Mouse (Mus musculus): Measurements from ENCODE around the gene Olfr685.

The Olfr685 gene

DNA sequence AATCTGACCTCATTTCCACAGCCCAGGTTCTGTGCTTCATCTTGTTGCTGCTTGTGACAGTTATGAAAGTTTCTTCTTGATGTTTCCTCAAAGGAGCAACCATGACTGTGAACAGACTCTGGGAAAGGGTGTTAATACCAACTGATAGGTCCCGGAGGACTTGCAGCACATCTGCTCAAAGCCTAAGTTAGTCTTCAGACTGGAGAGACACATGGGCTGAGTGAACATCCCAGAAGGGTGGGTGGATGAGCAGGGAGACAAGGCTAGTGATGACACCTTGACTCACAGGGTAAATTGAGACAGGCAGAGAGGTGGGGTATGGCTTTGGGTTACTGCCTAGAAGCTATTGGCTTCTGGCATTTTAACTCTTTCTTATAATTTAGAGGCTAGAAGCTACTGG lies at the start of gene Olfr685:
Gene Olfr685, minus strand, starts transcription at position 101 of the 400 bp plus-strand sequence.
- DNase-seq = no peak

DNA sequence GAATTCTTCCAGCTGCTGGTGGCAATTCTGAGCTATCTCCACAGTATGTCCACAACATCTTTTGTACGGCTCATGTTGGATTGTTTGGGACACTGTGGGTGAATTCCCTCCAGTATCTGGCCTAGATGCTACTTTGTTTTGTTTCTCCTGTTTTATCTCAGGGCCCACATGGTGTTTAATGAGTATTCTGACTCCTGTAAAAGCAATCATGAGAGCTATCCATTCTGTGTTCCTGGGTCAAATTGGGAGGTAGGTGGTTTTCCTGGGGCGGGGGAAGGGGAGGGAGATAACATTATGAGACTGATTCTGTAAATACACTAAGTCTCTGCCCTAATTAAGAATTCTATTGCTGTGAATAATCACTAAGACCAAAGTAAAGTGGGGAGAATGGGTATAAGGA lies 43.6 kb upstream of the Olfr685 start:
- DNase-seq = no peak

DNA sequence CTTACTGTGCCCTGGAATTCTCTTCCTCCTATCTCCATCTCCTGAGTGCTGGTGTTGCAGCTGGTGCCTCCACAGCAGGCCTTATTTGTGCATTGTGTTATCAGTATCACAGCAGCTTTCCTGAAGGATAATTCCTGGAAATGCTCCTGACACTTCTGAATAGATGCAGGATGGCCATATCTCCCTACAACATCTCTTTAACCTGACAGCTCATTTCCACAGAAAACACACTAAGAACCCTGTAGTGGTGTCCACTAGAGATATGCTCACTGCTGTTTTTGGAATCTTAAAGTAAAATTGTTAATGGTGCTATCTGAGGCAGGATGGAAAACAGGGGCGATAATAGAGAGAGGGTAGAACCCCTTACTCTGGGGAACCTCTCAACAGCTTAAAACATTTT lies 42.3 kb upstream of the Olfr685 start:
- DNase-seq = no peak

DNA sequence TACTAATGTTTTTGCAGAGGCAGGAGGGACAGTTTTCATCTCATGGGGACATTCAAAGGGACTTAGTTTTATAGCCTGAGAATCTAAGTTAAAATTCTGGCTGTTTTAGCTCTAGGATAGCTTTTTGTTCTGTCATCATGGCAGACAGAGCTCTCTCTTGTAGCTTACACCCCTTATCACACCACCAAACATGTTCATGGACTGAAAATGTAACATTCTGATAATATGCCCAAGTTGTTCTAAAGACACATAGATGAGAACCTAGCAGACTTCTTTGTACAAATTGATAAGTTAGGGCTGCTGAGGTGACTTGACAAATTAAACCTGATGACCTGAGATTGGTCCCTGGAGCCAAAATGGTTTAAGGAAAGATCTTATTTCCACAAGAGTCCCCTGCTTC lies 40.9 kb upstream of the Olfr685 start:
- no peak for DNase-seq

DNA sequence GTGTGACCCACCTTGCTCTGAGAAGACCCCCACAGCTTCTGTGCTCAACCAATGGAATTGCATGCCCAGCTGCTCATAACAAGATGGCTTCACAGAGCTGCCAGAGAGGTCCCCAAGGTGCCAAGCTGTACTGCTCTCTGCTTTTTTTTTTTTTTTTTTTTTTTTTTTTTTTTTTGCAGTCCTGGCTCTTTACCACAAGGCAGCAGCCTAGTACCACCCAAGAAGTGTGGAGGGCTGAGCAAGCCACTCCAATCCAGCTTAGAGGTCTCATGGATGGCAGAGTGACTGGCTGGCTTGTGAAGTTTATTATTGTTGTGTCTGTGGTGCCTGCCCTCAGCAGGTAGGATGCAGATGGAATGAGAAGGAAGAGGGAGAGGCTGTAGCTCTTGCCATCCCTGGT lies 40.3 kb upstream of the Olfr685 start:
- no peak for DNase-seq

DNA sequence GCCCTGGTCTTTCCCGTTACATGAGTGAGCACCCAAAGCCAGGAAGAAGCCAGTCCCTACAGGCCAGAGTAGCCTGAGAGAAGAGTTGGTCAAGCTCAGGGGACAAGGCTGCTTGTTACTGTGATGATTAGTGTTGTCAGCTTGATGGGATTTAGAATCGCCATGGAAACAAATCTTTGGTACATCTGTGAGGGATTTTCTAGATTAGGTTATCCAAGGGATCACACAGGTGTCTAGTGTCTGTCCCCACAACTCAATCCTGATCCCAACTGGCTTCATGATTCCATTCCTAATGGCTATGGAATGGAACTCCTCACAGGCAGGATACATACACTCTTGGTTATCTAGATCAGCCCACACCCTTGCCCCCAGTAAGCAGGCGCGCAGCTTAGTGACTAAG lies 32.5 kb upstream of the Olfr685 start:
- DNase-seq = no peak

DNA sequence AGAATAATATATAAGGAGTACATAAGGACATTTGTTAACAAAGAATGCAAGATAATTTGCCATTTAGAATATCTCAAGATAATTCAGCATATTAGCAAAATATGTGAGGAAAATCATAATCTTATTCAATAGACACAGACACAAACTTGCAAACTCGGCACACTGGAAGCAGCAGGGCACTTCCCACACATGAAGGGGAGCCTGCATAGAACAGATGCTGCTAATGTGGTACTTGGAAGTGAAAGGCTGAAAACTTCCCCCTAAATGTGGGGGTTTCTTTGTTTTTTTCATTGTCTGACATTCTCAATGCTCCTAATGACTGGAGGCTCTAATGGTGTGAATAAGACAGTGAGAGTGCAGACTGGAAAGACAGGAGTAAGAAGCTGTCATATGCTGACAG lies 28.9 kb upstream of the Olfr685 start:
- no peak for DNase-seq

DNA sequence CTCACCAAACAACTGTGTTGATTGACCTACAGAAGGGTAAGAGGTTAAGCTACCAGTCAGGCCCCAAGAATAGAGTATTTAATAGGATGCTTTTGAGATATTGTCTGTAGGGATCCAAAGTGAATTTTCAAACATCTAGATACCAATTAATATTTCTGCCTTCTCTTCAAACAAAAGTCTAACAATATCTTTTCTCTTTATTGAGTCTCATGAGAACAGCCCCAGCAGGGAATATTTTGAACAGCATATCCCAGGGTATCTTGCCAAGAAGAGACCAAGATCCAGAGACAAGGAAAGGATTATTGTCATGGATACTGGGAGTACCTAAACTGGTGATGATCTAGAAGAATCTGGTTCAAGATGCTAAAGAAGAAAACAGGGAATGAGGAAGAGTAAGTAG lies 21.6 kb upstream of the Olfr685 start, which contains the start of gene Olfr686:
Gene Olfr686, minus strand, starts transcription at position 101 of the 400 bp plus-strand sequence.
- DNase-seq = no peak

DNA sequence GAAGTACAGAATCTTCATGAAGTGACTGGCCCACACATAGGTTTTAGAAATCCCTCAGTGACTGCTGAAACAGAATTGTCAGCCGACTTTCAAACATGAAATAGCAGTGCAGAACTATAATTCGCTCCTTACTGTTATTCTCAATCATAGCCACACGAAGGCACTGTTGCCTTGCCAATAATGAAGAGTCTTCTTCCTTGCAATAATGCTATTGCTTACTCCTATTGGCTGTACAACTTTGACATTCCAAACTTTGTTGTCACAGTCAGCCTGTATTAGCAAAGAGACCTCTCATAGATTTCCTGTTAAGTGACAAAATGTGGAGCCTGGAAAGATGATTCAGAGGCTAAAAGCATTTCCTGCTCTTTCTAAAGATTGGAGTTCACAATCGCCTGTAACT lies 15.0 kb downstream of the Olfr685 start:
- peak in 1 of 2 experiments; percentile 7 for DNase-seq

DNA sequence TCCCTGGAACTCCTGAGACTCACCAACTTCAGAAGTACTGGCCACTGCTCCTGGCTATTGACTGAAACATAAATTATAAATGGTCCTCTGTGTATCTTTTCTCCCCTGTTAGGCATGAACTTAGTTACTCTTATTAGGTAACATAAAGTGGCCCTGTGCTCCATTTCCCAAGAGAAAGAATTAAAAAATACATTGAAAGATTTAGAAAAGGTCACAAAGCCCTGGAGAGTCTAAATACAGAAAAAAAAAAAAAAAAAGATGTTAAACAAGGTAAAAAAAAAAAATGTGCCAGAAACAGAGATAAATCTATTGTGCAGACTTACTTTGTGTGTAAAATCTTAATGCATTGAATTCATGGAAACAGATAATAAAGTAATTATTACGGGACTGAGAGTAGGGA lies 22.3 kb downstream of the Olfr685 start, which contains the start of gene Olfr684:
Gene Olfr684, minus strand, starts transcription at position 101 of the 400 bp plus-strand sequence.
- DNase-seq = no peak

DNA sequence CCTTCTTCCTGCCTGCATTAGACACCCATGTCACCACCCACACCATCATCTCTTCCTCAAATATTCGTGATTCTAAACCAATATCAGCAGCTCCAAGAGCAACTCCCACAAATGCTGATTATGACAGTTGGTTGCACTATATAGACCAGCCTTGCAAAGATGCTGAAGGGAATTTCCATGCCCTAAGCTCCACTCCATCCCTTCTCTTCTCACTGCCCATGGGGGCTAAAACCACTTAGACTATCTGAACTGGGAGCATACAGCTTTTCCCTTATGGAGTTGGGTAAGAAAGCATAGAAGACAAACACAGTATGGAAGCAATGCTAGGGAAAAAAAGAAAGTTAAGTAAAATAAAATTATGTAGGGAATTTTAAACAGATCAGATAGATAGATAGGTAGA lies 38.9 kb downstream of the Olfr685 start, which contains the start of gene Olfr683:
Gene Olfr683, minus strand, starts transcription at position 101 of the 400 bp plus-strand sequence.
- no peak for DNase-seq

DNA sequence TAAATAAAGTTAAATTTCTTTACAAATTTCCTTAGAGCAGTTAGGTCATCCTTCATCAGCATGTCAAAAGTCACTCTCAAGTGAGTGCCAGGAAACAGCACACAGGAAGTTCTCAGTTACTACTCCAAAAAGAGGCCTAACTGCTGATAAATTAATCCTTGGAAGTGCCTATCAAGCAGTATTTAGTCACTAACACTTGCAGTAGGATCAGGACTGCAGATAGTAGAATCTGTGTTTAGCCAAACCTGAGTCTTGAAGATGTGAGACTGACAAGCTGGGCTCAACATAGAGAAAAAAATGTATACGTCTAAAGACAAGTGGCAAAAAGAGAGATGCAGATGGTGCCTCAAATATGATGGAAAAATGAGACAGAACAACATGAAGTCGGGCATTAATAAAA lies 44.5 kb downstream of the Olfr685 start:
- no peak for DNase-seq
